Mouse (Mus musculus) small intestine, adult 2 months (tissue): Measurements from ENCODE around the gene Mamdc4. TPM values are rescaled to one million over a fixed set of nuclear protein-coding genes. Genes with fewer than 3 reads are reported as not detected.

Experiments used
- H3K27ac ChIP-seq: fragments of 200-500 bp; 2 replicates; pipeline ENCODE4 v1.5.1; 2012; ENCODE audit warnings: low read depth, low read length, control low read depth, inconsistent platforms; ENCODE audit not compliant: insufficient read depth
- H3K27me3 ChIP-seq: fragments of 200-500 bp; 2 replicates; pipeline ENCODE4 v1.6.1; 2012; ENCODE audit warnings: mild to moderate bottlenecking, moderate library complexity, low read length, inconsistent platforms; ENCODE audit not compliant: control insufficient read depth, insufficient read depth
- H3K36me3 ChIP-seq: fragments of 200-500 bp; 2 replicates; pipeline ENCODE4 v1.6.1; 2012; ENCODE audit warnings: mild to moderate bottlenecking, low read length, control low read depth, inconsistent platforms; ENCODE audit not compliant: control insufficient read depth, insufficient read depth
- H3K4me1 ChIP-seq: fragments of 200-500 bp; 2 replicates; pipeline ENCODE4 v1.6.1; 2012; ENCODE audit warnings: low read length, inconsistent platforms, mixed read lengths; ENCODE audit not compliant: control insufficient read depth, insufficient read depth, insufficient read length
- H3K4me3 ChIP-seq: fragments of 200-500 bp; 2 replicates; pipeline ENCODE4 v1.5.1; 2012; ENCODE audit warnings: low read depth, mild to moderate bottlenecking, control low read depth, inconsistent platforms, low read length, moderate library complexity
- CTCF ChIP-seq: fragments of 200-500 bp; IDR thresholded peaks from 2 replicates; pipeline ENCODE4 v1.5.1; 2012; ENCODE audit warnings: low read depth, mild to moderate bottlenecking, control low read depth, inconsistent platforms, low read length, moderate library complexity, mixed read lengths; ENCODE audit not compliant: insufficient replicate concordance, insufficient read length; ENCODE audit errors: extremely low read depth
- POLR2A ChIP-seq: fragments of 200-500 bp; IDR thresholded peaks from 2 replicates; pipeline ENCODE4 v1.6.1; 2012; ENCODE audit warnings: low read depth, mild to moderate bottlenecking, control low read depth, inconsistent platforms, low read length, moderate library complexity
- WGBS: fragments of 180-500 bp; shearing (Covaris S2); methylation state at CpG from one replicate; pipeline ENCODE4 v1.1.7; 2018; 5-methylcytosine and 5-hydroxymethylcytosine counted together
- polyA plus RNA-seq: library from polyadenylated mRNA; depleted of rRNA; stranded (reverse); fragments of >200 nt; gene quantifications from 2 replicates; pipeline ENCODE4 v1.2.3, GENCODE M21; 2012

Mamdc4 gene
- polyA plus RNA-seq, 1 experiment: 1.1 TPM

DNA sequence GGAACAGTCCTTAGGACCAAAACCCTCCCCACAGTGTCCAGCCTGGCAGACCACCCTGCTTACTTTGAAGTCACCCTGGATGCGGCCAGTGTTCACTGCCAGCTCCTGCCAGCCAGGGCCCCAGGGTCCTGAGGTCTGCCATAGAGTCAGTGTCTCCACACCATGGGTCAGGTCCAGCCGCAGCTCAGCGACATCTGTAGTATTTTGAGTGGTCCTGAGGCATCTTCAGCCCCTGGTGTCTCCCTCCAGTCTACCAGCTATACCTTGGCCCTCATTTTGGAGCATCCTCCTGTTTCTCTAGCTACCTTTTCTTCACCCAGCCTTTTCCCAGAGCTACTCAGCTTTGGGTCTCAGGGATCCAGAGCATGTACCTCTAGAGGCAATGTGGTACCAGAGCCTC is 5.3 kb downstream of the Mamdc4 start:
- WGBS: 88% methylated on average over 3 of the region's 3 CpGs
- Histone ChIP-seq H3K27ac (no peak overlapping the region), H3K4me1 (peaks cover 31% of the 10 kb centered on the region), H3K4me3 (no peak overlapping the region), H3K36me3 (peaks cover 5% of the 10 kb centered on the region; the same call in 1 of the 2 replicates), H3K27me3 (no peaks in the 10 kb centered on the region)
- TF ChIP-seq POLR2A (no peak), CTCF (no peak)

DNA sequence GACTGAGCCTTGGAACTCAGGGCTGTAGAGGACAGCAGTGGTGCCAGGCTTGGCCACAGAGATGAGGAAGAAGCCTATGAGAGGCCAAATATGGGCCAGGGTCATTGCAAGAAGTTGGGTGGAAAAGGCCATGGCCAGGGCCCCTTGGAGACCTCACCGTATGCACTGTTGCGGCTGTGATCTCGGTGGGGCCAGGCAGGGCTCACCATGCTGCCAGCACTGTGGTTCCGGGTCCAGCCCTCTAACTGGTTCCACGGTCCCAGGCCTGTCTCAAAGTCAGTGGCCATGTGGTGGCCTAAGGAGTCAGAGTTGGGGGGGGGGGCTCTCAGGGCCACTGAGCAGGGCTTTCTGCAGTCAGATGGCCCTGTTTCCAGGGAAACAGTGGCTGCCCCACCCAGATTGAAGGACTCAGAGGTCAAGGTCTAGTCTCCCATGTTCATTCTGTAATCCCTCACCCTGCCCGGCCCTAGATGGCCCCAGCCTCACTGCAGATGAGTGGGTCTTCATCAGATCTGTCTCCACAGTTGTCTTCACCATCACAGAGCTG is 6.1 kb downstream of the Mamdc4 start:
- no peak overlapping the region for H3K4me3 ChIP-seq
- H3K36me3 ChIP-seq: peaks cover 10% of the 10 kb centered on the region
- peaks cover 34% of the 10 kb centered on the region for H3K4me1 ChIP-seq
- H3K27ac ChIP-seq: no peak overlapping the region
- no peaks in the 10 kb centered on the region for H3K27me3 ChIP-seq
- no peak for TF ChIP-seq CTCF
- no peak for TF ChIP-seq POLR2A
- 35% methylated on average over 6 of the region's 6 CpGs for WGBS

DNA sequence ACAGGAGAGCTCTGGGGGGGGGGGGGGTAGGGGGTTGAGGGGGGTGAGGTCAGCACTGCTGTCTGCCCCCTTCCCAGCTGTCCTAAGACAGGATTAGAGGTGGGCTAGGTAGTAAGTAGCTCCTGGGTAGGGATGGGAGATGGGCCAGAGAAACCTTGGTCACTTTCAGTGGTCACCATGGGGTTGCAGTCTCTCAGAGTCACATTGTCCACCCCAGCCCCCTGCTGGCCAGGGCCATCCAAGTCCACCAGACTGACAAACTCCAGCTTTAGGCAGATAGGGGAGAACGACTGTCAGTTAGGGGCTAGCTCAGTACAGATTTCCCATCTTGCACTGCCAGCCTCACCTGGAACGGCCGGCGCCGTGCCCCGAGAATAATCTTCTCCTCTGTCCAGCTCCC is 8.1 kb downstream of the Mamdc4 start:
- Histone ChIP-seq H3K4me1 (peaks cover 51% of the 10 kb centered on the region), H3K36me3 (peaks cover 29% of the 10 kb centered on the region), H3K4me3 (no peak overlapping the region), H3K27ac (no peak overlapping the region), H3K27me3 (no peaks in the 10 kb centered on the region)
- 82% methylated on average over 6 of the region's 6 CpGs for WGBS
- TF ChIP-seq POLR2A (no peak), CTCF (no peak)

DNA sequence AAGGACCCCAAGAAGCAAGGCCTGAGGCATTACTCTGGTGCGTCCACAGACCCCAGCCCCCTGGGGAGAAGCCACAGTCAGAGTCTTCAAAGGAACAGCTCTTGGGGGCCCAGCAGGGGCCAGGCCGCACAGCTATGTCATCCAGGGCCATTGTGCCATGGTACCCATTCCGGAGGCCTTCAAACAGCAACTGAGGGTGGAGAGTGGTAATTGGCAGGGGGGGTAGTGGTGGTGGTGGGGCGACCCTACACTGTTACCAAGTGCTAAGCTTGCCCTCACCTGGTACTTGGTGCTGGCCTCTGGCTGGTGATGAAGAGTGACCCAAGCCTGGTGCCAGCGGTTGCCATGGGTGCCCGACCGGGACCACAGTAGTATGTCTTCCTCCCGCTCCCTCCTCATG is 8.9 kb downstream of the Mamdc4 start:
- H3K27me3 ChIP-seq: no peaks in the 10 kb centered on the region
- H3K36me3 ChIP-seq: peaks cover 37% of the 10 kb centered on the region
- no peak overlapping the region for H3K27ac ChIP-seq
- 93% methylated on average over 8 of the region's 8 CpGs for WGBS
- TF ChIP-seq POLR2A: no peak
- H3K4me1 ChIP-seq: peaks cover 53% of the 10 kb centered on the region
- H3K4me3 ChIP-seq: no peak overlapping the region

DNA sequence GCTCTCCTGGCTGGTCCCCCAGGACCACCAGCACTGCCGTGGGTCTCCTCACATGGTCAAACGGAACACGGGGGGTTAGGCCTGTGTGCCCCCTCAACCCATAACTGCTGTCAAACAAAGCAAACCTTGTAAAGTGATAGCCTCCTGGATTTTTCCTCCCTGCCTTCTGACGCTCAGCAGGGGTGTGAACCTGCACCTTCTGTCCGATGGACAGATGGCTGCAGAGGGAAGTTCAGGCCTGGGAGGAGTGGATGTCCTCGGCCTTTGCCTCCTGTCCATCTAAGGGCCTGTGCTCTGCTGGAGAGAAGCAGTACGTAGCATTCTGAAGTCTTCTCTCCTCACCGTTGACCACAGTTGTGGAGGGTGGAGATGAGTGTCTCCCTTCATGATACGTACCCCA is 12.7 kb downstream of the Mamdc4 start:
- H3K4me1 ChIP-seq: peaks cover 30% of the 10 kb centered on the region
- H3K27me3 ChIP-seq: no peaks in the 10 kb centered on the region
- H3K36me3 ChIP-seq: peaks cover 46% of the 10 kb centered on the region
- 79% methylated on average over 9 of the region's 9 CpGs for WGBS
- peak overlapping the region; percentile 52 for H3K27ac ChIP-seq
- no peak overlapping the region for H3K4me3 ChIP-seq
- no peak for TF ChIP-seq CTCF
- no peak for TF ChIP-seq POLR2A

DNA sequence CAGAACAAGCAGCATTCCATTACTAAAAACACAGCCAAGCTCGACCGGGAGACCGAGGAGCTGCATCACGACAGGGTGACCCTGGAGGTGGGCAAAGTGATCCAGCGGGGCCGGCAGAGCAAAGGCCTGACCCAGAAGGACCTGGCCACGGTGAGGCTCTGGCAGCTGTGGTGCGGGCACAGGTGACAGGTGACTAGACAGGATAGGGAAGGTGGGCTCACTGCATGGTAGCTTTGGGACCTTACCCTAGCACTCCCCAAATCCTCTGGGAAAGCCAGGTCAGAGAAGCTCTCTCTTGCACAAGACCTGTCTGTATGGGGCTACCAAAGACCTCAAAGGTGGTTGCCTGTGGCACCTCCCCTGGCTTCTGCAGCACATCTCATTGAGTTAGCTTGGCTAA is 14.1 kb downstream of the Mamdc4 start:
- Histone ChIP-seq H3K36me3 (peaks cover 45% of the 10 kb centered on the region), H3K27ac (no peak overlapping the region), H3K4me1 (peaks cover 32% of the 10 kb centered on the region), H3K27me3 (no peaks in the 10 kb centered on the region), H3K4me3 (no peak overlapping the region)
- WGBS: 90% methylated on average over 8 of the region's 8 CpGs
- TF ChIP-seq CTCF (no peak), POLR2A (no peak)

DNA sequence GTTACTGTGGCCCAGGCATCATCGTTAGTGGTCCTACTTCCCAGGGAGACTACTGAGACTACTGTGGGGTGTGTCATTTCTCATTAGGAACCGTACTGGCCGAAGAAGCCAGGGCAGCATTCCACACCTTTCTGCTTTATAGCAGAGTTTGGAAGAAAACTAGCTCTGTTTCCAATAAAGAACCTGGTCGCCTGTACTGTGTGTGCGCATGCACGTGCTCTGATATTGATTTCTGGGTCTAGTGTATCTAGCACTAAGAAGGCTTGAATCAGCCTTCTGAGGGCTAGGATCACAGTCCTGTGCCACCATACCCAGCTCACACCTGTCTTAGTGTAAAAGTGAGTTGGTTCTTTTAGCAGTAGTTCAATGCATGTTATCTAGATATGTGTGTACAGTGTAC is 15.9 kb downstream of the Mamdc4 start:
- H3K4me3 ChIP-seq: peak overlapping the region; percentile 89; the same call in 1 of the 2 replicates
- peaks cover 38% of the 10 kb centered on the region for H3K36me3 ChIP-seq

More for the DNA sequence above, 15.9 kb downstream of the Mamdc4 start:
- H3K27me3 ChIP-seq: no peaks in the 10 kb centered on the region
- WGBS: 35% methylated on average over 6 of the region's 6 CpGs
- TF ChIP-seq CTCF: no peak
- TF ChIP-seq POLR2A: no peak
- peak overlapping the region; percentile 84 for H3K27ac ChIP-seq
- H3K4me1 ChIP-seq: peaks cover 22% of the 10 kb centered on the region
